Mouse (Mus musculus) heart, postnatal 25 days (tissue): ENCODE data around the gene Gm20458. TPM values are rescaled to one million over a fixed set of nuclear protein-coding genes. Genes with fewer than 3 reads are reported as not detected.

Experiments used
- DNase-seq: peaks from one replicate; pipeline ENCODE4 v3.0.0; 2022; ENCODE audit warnings: low spot score
- intact Hi-C: fragments of 180-260 bp; cut with DNase I; formaldehyde crosslinking; loops from one replicate; pipeline ENCODE4 v1.15.1; 2025
- total RNA-seq, 2 experiments: library from RNA; stranded (reverse); gene quantifications; 2 replicates each; pipeline ENCODE4 v1.2.3; 2021

The Gm20458 gene
- total RNA-seq, 2 experiments from 2014 or later: 1.4 to 2.5 TPM

DNA sequence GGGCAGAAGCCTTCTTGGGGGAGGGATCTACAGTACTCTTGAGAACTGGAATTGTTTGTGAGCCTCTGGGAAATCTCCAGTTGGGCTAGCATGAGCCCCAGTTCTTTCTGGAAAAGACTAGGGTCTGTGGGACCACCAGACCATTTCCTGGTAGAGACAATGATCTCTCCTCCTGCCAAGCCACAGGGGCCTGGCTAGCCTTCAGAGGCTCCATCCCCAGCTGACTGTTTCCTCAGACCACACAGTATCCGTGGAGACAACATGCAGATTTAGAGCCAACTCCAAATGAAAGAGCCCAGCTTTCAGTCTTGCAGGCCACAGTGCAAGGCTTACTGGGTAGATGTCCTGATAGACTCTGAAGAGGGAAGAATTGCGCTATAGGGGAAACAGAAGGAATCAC lies 33.4 kb downstream of the Gm20458 start:
- intact Hi-C loops: no loop called here
- DNase-seq: no peak

DNA sequence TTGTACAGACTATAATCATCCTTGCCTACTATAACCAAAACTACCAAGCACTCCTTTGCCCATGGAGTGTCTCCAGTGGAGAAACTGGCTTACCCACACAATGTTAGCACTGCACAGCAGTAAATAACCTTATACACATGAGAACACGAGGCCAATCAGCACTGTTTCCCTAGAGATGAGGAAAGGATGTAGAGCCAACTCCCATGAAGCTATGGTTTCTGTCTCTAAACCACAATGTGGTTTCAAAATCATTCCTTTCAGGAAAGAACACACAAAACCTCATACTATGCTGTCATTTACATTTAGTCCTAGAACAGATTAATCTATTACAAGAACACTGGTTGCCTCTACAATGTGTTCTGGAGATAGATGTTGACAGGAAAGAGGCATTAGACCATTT lies 35.6 kb downstream of the Gm20458 start:
- intact Hi-C loops: loop anchor here (5.0 kb wide), 1 partner anchor 34 kb away; the partner anchor contains the start of gene Gm20458

DNA sequence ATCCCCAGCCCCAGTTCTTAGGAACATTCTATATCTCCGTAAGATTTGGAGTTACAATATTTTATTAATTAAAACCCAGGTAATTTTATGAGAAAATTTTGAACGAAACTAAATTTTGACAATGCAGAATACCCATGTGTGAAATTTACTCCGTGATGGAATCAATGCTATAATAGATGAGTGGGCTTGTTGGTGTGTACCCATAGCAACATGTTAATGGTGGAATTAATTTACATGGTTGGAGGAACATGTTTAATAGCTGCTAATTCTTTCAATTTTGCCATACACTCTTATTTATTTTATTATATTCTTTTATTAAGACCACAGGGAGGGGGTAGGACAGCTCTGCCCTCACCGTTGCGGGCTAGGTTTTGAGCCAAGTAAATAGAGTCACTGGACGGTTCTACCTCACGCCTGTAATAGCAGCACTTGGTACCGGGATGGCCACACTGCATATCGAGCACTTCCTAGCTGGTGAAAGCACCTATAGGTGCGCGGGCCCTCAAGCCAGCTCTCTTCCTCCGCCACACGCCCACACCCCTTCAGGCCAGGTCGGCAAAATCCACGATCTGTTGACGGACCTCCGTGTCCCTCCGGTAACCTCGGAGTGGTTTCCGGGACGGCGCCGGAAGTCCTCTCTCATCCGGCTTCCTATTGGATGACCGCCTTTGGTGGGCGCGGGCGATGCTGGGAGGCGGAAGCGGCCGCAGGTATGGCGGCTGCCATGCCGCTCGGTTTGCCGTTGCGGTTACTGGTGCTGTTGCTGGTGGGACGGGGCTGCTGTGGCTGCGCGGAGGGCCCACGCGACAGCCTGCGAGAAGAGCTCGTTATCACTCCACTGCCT lies 36.3 kb downstream of the Gm20458 start, which contains the start of gene Pigt:
Pigt (plus strand) TSS at position 674 of the 844 bp plus-strand sequence.
- intact Hi-C loops: loop anchor here (5.0 kb wide), 1 partner anchor 35 kb away; the partner anchor contains the start of gene Gm20458

More for the DNA sequence above, 35.6 kb downstream of the Gm20458 start:
- DNase-seq: no peak

DNA sequence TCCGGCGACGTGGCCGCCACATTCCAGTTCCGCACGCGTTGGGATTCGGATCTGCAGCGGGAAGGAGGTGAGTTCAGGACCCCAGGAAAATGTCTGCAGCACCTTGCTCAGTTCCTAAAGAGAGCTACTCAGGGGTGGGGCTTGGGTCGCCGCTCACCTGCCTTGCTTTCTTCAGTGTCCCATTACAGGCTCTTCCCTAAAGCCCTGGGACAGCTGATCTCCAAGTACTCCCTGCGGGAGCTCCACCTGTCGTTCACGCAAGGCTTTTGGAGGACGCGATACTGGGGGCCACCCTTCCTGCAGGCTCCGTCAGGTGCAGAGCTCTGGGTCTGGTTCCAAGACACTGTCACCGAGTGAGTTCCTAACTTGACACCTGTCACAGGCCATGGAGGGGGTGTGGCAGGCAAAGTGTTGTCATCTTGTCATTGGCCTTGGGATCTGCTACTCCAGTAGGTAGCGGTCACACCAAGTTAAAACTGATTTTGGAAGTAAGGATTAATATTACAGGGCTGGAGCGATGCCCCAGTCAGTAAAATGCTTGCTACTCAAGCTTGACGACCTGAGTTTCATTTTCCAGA lies 37.0 kb downstream of the Gm20458 start:
- no peak for DNase-seq
- intact Hi-C loops: loop anchor here (5.0 kb wide), 1 partner anchor 35 kb away; the partner anchor contains the start of gene Gm20458

More for the DNA sequence above, 36.3 kb downstream of the Gm20458 start, which contains the start of gene Pigt:
- DNase-seq: peak; percentile 74

DNA sequence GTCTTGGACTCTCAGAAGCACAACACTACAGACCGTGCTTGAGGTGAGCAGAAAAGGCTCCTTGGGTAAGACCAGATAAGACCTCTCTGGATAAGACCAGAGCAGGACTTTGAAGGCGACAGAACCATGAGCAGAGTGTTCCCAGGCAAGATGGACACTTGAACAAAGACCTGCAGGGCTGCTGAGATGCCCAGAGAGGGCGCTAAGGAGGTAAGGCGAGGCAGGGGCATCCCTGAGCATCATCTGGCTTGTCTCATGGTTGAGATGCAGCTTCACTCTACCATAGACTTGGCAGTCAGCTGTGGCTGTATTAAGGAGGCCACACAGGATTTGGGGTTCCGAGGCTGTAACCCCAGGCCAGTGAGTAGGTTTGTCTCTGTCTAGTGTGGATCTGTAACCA lies 38.5 kb downstream of the Gm20458 start:
- no peak for DNase-seq
- intact Hi-C loops: loop anchor here (5.0 kb wide), 1 partner anchor 37 kb away; the partner anchor contains the start of gene Gm20458

DNA sequence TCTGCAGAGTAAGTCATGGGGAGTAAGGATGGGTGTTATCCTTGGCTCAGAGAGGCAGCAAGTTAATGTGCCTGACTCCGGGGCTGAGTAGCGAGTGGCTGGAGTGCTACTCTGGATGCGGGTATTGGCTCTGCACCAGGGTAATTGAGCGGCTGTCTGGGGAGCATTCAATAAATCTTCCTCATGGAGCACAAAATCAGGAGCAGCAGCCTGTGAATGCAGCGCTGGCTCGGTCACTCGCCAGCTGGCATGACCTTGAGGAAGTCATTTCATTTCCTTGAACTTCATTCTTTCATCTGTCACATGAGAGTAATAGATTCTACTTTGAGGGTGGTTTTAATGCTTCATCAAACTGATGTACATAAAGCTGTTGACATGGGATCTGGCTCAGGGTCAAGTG lies 39.7 kb downstream of the Gm20458 start:
- intact Hi-C loops: no loop called here

DNA sequence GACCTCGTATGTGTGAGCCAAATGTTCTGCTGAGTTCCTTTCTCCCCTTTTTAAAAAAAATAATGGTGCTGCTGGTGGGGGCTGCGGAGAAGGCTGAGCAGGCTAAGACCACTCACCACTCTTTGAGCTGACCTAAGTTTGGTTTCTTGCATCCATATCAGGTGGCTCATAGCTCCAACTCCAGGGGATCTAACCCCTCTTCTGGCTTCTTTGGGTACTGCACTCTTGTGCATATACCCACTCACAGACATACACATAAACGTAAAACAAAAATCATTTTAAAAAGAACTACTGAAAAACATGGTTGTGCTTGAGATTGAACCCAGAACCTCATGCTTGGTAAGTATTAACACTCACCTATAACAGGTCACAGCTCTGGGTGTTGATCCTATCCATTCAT lies 44.2 kb downstream of the Gm20458 start:
- no peak for DNase-seq
- intact Hi-C loops: no loop called here

More for the DNA sequence above, 39.7 kb downstream of the Gm20458 start:
- no peak for DNase-seq

DNA sequence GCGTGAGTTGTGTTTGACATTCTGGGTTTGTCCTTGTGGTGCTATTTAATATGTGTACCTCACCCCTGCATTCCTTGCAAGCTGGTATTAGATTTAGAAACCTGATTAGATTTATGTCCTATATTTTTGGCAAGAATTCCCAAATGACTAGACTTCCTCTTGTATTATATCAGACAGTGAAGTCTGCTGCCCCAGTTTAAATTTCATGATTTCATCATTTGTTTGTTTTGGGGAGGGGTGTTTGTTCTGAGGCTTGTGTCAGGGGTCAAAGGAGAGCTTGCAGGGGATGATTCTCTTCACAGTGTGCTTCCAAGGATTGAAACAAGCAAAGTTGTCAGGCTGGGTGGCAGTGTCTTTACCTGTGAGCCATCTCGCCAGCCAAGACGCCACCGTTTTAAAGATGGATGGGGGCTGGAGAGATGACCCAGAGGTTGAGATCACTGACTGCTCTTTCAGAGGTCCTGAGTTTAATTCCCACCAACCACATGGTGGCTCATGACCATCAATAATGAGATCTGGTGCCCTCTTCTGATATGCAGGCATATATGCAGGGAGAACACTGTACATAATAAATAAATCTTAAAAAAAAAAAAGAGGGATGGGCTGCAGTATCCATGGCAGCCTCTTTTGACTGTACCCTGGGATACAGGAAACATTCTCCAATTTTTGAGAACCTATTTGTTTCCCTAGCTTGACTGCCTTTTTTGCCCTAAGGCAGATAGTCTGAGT lies 45.0 kb downstream of the Gm20458 start:
- intact Hi-C loops: no loop called here
- DNase-seq: no peak

DNA sequence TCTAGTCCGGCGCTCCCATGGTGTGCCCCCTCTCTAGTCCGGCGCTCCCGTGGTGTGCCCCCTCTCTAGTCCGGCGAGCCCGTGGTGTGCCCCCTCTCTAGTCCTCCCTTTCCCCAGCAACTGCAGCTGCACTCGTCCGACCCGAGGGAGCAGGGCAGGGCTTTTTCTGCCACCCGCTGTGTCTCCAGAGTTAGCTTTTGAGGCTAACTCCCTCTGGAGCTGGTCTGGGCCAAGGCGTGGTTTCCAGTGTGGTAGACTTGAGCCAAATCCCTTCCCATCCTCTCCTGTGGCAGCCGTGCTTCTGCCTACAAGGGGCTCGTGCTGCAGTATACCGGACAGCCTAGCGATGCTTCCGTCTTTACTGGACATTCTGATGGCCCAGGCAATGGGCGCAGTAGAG lies 47.0 kb downstream of the Gm20458 start:
- intact Hi-C loops: no loop called here
- DNase-seq: no peak

DNA sequence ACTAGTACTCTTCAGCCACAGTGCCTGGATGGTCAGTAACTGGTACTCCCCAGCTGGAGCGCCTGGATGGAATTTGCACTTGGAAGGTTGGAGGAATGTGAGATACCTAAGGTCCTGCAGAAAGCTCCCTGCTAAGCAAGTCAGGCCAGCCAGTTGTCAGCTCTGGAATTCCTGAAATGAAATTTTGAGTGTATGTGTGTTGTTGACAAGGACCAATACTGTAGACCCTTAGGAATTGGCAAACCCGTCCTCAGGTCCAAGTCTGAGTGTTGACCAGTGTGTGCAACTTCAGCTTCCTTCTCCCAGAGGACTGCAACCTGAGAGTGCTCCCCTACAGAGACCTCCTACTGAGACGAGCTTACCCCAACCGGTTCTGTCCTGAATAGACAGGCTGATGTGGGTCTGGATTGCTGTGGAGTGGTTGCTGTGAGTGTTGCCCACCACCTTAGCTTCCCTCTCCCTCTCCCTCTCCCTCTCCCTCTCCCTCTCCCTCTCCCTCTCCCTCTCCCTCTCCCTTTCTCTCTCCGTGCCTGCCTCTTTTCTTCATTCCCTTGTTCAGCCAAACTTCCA lies 49.9 kb downstream of the Gm20458 start:
- DNase-seq: no peak
- intact Hi-C loops: no loop called here

DNA sequence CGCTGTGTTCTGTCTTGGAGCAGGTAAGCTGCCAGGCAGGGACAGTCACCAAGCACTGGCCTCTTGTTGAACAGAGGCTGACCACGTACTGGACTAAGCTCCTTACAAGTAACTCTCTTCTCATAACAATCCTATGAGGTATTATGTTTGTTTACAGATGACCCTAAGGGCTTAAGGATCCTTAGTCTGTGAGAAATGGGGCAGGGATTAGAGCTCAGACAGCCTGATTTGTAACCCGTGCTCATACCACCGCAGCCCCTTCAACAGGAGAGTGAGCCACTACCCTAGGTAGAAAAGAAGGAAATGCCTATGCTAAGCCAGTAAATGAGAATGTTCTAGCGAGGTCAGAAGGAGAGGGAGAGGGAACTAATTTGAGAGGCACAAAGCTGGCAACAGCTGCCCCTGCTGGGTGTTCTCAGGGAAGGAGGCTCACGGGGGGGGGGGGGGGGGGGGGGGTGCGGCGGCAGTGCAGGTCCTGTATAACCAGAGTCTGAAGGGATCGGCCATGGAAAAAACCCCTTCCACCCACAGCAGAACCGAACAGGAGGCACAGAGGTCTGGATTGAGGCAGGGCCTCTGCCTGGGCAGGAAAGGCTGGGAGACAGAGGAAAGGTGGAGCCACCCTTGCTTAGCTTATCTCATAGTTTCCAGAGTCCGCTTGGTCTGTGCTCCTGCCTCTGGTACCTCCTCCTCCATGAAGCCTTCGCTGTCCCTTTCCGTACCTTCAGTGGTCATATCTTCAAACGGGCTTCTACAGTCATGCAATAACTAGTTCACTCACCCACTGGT lies 51.5 kb downstream of the Gm20458 start:
- intact Hi-C loops: no loop called here
- peak; percentile 38 for DNase-seq

DNA sequence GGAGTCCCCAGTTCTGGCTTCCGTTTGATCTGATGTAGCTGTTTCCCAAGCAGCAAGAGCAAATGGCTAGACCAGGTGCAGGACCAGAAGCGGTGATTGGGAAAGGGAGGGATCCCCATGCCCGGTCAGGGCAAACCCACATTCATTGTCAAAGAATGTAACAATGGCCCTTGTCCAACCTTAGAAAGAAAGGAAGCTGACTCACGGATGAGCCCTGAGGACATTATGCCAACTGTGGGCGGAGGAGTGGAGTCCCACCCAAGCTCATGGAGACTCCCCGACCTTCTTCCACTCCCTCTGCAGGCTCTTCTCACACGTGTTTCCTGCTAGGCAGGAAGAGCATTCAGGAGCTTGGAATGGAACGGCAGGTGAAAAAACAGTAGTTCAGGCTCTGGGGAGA lies 52.6 kb downstream of the Gm20458 start:
- peak; percentile 65 for DNase-seq
- intact Hi-C loops: no loop called here

DNA sequence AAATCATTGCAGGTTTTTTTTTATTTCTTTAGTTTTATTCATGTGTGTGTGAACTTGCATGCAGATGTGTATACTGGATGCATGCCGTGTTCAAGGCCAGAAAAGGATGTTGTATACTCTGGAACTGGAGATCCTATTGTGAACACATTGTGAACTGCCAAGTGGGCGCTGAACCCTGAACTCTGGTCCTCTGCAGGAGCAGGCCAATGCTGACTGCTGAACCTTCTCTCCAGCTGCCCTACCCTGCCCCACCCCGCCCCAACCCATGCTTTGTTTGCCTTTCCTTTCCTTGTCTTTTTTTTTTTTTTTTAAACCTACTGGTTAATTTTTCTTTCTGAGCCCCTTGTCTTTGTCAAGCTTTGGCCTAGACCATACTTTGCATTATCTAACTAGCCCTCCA lies 54.1 kb downstream of the Gm20458 start:
- intact Hi-C loops: no loop called here

DNA sequence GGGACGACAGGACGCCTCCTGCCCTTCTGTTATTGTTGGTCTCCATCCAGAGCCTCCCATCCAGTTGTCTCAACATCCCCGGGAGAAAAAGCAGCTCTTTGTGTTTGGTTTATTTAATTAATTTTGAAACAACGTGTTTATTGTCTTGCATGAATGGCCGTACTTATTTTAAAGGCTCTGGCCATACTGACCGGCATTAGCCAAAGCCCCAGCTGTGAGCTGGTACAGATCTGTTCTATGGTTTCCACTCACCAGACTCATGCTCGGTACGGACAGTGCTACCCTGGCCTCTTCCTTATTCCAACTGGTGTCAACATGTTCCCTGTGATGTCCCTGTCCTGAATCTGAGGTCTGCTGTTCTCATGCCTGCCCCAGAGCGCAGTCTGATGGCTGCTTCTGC lies 55.1 kb downstream of the Gm20458 start:
- DNase-seq: no peak
- intact Hi-C loops: no loop called here

More for the DNA sequence above, 54.1 kb downstream of the Gm20458 start:
- no peak for DNase-seq

DNA sequence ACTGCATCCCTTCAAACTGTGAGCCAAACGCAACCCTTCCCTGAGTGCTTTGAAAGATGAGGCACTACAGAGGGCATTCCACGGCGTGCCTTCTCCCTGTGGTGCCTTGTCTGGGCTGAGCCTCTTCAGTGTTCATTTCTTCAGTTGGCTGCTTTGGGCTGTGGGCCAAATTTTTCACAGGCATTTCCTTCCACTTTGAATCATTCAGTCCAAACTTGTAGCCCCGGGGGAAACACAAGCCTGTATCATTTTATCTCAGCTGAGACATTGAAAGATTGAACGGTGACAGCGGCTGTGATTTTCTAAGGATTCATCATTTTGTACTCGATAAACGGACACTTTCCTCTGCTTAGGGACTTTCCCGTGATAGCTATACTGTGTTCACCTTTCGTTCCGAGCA lies 55.8 kb downstream of the Gm20458 start:
- no peak for DNase-seq

DNA sequence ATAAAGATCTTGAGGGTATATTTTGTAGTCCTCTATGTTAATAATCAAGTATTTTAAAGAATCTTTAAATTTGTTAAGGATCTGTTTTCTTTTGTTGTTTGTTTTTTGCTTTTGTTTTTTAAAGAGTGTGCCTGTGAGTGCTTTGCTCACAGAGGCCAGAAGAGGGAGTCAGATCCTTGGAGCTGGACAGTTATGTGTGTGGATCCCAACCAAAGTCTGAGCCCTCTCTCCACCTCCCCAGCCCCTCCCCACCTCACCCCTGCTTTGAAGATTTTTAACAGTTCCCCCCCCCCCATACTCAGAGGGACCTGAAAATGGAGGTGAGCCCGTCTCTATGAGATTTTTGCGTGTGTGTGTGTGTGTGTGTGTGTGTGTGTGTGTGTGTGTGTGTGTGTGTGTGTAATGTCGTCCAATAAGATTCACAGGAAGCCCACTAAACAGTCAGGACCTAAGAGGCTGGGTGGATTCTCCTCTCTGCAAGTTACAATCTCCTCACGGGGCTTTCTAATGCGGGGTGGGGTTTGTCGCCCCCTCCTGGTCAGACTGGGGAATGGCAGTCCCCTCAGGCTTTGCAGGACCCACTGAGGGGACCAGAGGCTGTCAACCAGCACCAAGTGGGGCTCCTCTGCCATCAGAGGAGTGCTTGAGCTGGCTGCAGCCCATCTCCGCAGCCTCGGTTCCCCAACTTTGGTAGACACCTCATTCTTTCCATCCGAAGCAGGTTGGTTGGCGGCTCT lies 56.9 kb downstream of the Gm20458 start:
- intact Hi-C loops: loop anchor here (1.0 kb wide), 1 partner anchor 47 kb away; no protein-coding TSS in a partner anchor

More for the DNA sequence above, 55.8 kb downstream of the Gm20458 start:
- intact Hi-C loops: no loop called here

DNA sequence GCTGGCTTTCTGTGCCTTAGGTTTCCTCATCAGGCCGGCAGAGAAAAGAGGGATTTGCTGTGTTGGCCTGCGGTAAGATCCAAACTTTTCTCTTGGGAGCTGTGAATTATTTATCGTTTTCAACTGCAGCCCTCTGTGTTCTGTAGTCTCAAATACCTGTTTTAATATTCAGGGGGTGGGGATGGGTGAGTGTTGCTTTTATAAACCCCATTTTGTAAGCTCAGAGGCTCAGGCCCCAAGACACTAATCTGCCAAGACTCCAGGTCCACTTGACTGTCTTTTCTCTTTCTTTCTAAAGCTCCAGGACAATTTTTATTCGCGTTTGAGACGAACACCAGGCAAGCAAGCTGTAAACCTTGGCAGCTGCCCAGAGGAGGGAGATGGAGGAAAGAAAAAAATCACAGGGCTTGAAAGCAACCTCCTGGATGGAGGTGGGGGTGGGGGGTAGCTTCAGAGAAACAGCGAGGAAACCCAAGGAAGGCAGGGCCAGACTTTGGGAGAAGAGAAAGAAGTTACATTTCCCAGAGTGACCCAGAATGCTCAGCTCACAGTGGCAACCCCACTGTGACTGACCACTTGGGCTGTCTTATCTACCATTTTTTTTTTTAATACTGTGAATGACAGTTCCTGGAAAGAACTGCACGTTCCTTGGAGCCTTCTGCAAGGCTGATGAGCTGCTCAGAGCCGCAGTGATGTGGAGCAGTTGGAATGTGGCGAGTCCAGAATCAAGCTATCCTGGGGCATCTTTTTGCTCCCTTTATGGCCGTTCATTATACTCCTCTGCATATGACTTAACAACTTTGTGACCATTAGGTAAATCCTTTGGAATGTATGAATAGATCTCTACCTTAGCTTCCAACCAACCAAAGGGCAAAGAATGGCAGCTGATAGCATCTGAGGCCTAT lies 57.8 kb downstream of the Gm20458 start:
- intact Hi-C loops: no loop called here
- no peak for DNase-seq

More for the DNA sequence above, 56.9 kb downstream of the Gm20458 start:
- peak; percentile 28 for DNase-seq

DNA sequence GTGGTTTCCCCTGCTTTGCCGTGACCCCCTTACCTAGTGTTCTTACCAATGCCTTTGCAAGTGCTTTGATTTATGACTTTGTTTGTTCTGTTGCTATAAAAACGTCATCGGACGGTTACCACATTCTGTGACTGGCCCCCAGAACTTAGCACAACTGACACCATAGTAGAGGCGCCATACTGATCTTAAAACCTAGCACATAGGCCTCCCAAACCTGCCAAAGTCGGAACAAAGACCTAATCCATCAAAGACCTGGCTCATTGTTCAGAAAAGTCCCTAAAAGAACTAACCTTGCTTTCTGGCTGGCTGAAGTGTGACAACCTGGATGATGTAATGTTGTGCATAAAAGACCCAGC lies 58.4 kb downstream of the Gm20458 start:
- no peak for DNase-seq
- intact Hi-C loops: no loop called here
